Mouse (Mus musculus) right cerebral cortex, postnatal 10 days (tissue): ENCODE results near the gene Gm49450.

Experiments
- DNase-seq, 2 experiments: peaks; one replicate each; pipeline ENCODE4 v3.0.0; 2021; ENCODE audit warnings: low spot score in 2 of 2

The Gm49450 gene

GRCm38 (mm10) chr15:98891907-98892606 is 61.3 kb downstream of the Gm49450 start:
- DNase-seq, result peak; percentile 80 to 82

GRCm38 (mm10) chr15:98891198-98891742 is 62.1 kb downstream of the Gm49450 start:
- peak in 1 of 2 experiments; percentile 47 for DNase-seq

- no peak for DNase-seq
Measured at GRCm38 (mm10) chr15:98887526-98887925, 65.8 kb downstream of the Gm49450 start.

DNA sequence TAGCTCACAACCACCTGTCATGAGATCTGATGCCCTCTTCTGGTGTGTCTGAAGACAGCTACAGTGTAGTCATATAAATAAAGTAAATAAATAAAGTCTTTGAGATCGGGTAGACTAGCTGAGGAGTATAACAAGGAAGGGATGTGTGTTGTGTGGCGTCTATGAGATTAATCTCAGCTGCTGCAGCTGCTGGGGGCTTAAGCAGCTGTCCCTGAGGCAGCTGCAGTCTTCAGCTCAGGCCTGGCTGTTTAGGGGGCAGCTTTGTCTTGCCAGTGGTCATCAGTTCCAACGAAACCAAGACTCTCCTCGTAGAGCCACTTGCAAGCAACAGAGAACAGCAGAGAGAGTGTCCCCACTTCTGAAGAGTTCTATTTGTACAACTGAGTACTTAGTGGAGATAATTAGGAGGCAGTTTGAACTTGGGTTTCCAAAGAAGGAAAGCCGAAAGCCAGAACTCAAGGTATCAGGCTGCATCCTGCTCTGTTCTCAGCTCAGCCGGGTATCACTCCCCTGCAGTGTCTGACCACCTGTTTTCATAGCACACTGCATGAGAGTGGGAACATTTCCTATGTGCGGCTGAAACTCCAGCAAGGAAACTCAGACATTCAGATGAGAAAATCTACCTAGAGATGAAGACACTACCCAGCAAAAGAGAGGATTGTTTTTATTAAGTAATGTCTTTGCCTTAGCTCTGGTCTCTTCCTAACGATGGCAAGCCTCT is 66.5 kb downstream of the Gm49450 start:
- no peak for DNase-seq

- DNase-seq, result no peak
Measured at GRCm38 (mm10) chr15:98884106-98884505, 69.2 kb downstream of the Gm49450 start.

DNA sequence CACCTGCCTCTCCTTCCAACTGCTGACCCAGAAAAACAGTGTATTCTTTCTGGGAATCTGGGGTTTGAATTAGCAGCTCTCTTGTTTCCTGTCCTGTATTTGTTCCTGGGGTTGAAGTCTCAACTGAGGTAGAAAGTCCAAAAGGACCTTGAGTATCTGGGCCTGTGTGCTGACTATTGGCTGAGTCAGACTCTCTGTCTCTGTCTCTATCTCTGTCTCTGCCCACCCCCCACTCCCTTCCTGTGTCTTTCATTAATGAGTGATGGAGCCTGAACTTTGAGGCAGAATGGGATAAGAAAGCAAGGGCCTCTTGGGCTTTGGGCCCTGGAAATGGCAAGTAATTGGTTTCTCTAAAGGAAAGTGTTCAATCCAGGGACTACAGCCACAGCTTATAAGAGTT is 69.7 kb downstream of the Gm49450 start:
- DNase-seq, result no peak
